ENCODE assay signal across 8 mouse cellular contexts in the genomic region with DNA sequence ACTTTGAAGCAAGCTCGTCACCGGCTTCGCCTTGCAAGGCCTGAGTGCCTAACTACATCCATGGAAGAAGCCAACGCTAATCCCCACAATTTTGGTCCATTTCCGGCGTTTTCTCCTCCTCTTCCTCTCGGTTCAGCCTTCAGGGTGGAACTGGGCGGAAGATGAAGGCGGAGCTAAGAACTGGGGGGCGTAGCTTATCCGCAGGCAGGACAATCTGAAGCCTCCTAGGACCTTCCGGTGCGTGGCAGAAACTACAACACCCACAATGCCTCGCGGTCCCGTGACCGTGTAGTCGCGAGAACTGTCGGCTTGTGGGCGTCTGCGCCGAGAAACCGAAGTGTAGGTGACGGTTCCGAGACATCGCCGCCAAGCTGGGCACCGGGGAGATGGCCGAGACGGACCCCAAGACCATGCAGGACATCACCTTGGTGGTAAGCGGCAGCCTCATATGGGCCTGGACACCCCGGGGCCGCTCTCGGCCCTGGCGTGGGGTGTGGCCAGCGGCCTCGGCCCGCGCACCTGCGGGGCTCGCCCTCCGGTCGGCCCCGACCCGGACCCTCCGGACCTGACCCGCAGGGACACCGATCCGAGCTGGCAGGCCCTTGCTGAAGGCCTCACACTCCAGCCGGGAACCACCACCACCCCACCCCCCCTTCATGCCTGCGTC. TPM values are rescaled to one million over a fixed set of nuclear protein-coding genes. Genes with fewer than 3 reads are reported as not detected.
A peak's percentile ranks its signal among the peaks of the same experiment; 100 is the strongest.
DNase-seq lines count a peak whose midpoint lies in the region; ATAC-seq lines count a peak whose summit lies in the region.

Hsbp1 (plus strand) TSS at position 299 of the 667 bp plus-strand sequence.

- 0 out of 2 replicates have a peak within 1 kb of the TSS, but pooled peaks have one; percentile 36 for H3K27ac ChIP-seq in brown adipose tissue, adult 24 weeks (replicated peaks; ENCODE audit: low read depth, low read length)
- H3K27ac ChIP-seq in heart, embryonic 13.5 days (replicated peaks), result no peak within 1 kb of the TSS; the same call in 1 of the 2 replicates
- peak within 1 kb of the TSS; percentile 77 for H3K27ac ChIP-seq in liver, embryonic 12.5 days
- no peak within 1 kb of the TSS for H3K27ac ChIP-seq in stomach, embryonic 15.5 days

- H3K4me2 ChIP-seq in heart, embryonic 13.5 days, result peak within 1 kb of the TSS; percentile 78
- peak within 1 kb of the TSS; percentile 91 for H3K4me2 ChIP-seq in liver, embryonic 12.5 days
- peak within 1 kb of the TSS; percentile 66 for H3K4me2 ChIP-seq in stomach, embryonic 15.5 days

- peak; percentile 97 for DNase-seq in CD4-positive, CD25-positive, alpha-beta regulatory T cell, adult 2 months (ENCODE audit: low read depth, low spot score)
- DNase-seq in fat pad, adult 2 months (ENCODE audit: extremely low read depth, low read depth, low spot score), result peak; percentile 67
- peak; percentile 98 for DNase-seq in kidney, postnatal 10 days
- peak; percentile 94 for DNase-seq in natural killer cell, adult 2 months (ENCODE audit: low spot score in 2 of 2)

- peaks cover 4% of the 10 kb centered on the region; the same call in 1 of the 2 replicates for H3K9me3 ChIP-seq in heart, embryonic 13.5 days
- H3K9me3 ChIP-seq in liver, embryonic 12.5 days (replicated peaks), result peaks cover 4% of the 10 kb centered on the region
- H3K9me3 ChIP-seq in stomach, embryonic 15.5 days, result no peaks in the 10 kb centered on the region

- peaks cover 4% of the 10 kb centered on the region; the same call in 1 of the 2 replicates for H3K27me3 ChIP-seq in heart, embryonic 13.5 days (replicated peaks)
- no peaks in the 10 kb centered on the region; the same call in 1 of the 2 replicates for H3K27me3 ChIP-seq in liver, embryonic 12.5 days (replicated peaks)
- H3K27me3 ChIP-seq in stomach, embryonic 15.5 days (replicated peaks), result 0 out of 2 replicates have a peak, but pooled peaks cover 4% of the 10 kb centered on the region

- peak; percentile 93 for ATAC-seq in heart, embryonic 13.5 days (ENCODE audit: extremely low read depth, insufficient number of reproducible peaks, low FRiP score, low TSS enrichment)
- ATAC-seq in liver, embryonic 12.5 days, result peak; percentile 96
- peak; percentile 99 for ATAC-seq in stomach, embryonic 15.5 days (ENCODE audit: insufficient read depth, low FRiP score, low read depth)

- 2% methylated on average over 52 of the region's 52 CpGs for WGBS in heart, embryonic 13.5 days
- WGBS in liver, embryonic 12.5 days (ENCODE audit: insufficient replicate concordance), result 3% methylated on average over 52 of the region's 52 CpGs
- WGBS in stomach, embryonic 15.5 days, result 2% methylated on average over 49 of the region's 52 CpGs

- peaks cover 39% of the 10 kb centered on the region for H3K36me3 ChIP-seq in heart, embryonic 13.5 days
- peaks cover 31% of the 10 kb centered on the region for H3K36me3 ChIP-seq in liver, embryonic 12.5 days
- H3K36me3 ChIP-seq in stomach, embryonic 15.5 days, result peaks cover 26% of the 10 kb centered on the region

- H3K4me1 ChIP-seq in brown adipose tissue, adult 24 weeks (ENCODE audit: control insufficient read depth, insufficient read depth, insufficient read length, low read length), result peaks cover 9% of the 10 kb centered on the region; the same call in 1 of the 2 replicates
- peaks cover 8% of the 10 kb centered on the region for H3K4me1 ChIP-seq in heart, embryonic 13.5 days
- peaks cover 21% of the 10 kb centered on the region for H3K4me1 ChIP-seq in liver, embryonic 12.5 days
- H3K4me1 ChIP-seq in stomach, embryonic 15.5 days, result peaks cover 7% of the 10 kb centered on the region

- peak within 1 kb of the TSS; percentile 91 for H3K4me3 ChIP-seq in brown adipose tissue, adult 24 weeks (ENCODE audit: insufficient read depth, low read depth, low read length)
- peak within 1 kb of the TSS; percentile 75 for H3K4me3 ChIP-seq in heart, embryonic 13.5 days
- peak within 1 kb of the TSS; percentile 97 for H3K4me3 ChIP-seq in liver, embryonic 12.5 days
- peak within 1 kb of the TSS; percentile 95 for H3K4me3 ChIP-seq in stomach, embryonic 15.5 days (replicated peaks)

- peak within 1 kb of the TSS; percentile 91 for H3K9ac ChIP-seq in heart, embryonic 13.5 days
- peak within 1 kb of the TSS; percentile 91 for H3K9ac ChIP-seq in liver, embryonic 12.5 days
- H3K9ac ChIP-seq in stomach, embryonic 15.5 days, result peak within 1 kb of the TSS; percentile 92

RNA-seq across cellular contexts. Expression of gene Hsbp1, which starts in this region (rescaled TPM):
- 275 and 306 TPM in 2 replicates for polyA plus RNA-seq in brown adipose tissue, adult 24 weeks (2012; ENCODE audit: insufficient read depth, insufficient read length, missing spikeins)
- 288 and 312 TPM in 2 replicates for polyA plus RNA-seq in heart, embryonic 13.5 days (2015; fragmentation: Nextera tagmentation; extraction: Ambion mirVana)
- 96.0 and 96.2 TPM in 2 replicates for polyA plus RNA-seq in liver, embryonic 12.5 days (2016; fragmentation: Nextera tagmentation; extraction: Ambion mirVana)
- 282 and 298 TPM in 2 replicates for polyA plus RNA-seq in stomach, embryonic 15.5 days (2015; fragmentation: Nextera tagmentation; extraction: Ambion mirVana)

Comparison
In these comparisons a context has a peak if more than half of its experiments do, and no peak if none do; other contexts are left out.
1. H3K27ac ChIP-seq: peak in brown adipose tissue, adult 24 weeks (single experiment) and liver, embryonic 12.5 days (single experiment); none in heart, embryonic 13.5 days (single experiment) and stomach, embryonic 15.5 days (single experiment).
2. Peak in every context shown above with its lines, with median percentiles within 50 percentile points of each other: DNase-seq, H3K4me3 ChIP-seq, ATAC-seq, H3K4me2 ChIP-seq and H3K9ac ChIP-seq.